Mouse (Mus musculus): ENCODE measurements at regions not wholly inside any gene's neighbourhood (a gene's known extent, or its start where the extent isn't known, plus 50 kb on each side); places are given as distances from the start of the nearest gene placed in this dataset.

DNA sequence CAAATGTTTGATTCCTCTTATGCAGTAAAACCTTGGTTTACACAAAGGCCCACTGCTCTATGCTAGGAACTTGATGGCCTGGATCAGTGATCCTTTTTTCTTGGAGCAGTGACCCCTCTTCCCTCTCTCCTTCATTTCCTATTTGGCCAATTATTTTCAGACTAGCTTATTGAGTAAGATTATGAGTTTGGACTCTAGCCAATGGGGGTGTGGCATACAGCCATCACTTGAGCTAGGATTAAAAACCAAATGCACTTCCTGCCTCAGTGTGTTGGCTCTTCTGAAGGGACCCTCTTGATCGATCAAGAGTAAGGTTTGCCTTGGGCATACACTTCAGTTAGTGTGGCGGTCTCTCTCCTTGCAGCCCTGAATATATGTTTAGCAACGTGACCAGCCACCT, 1172.6 kb upstream of the Gulo start:
- DNase-seq, result no peak

DNA sequence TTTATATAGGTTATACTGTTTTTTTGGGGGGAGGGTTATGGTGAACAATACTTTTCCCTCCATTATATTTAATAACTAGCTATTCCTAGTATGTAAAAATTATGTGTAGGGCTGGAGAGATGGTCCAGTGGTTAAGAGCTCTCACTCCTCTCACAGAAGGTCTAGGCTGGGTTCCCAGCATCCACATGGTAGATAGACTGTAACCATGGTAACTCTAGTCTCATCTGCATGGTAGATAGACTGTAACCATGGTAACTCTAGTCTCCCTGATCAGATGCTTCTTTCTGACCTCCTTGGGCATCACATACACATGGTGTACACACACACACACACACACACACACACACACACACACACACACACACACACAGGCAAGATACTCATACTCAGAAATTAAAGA, 1170.5 kb upstream of the Gulo start:
- DNase-seq, result no peak

DNA sequence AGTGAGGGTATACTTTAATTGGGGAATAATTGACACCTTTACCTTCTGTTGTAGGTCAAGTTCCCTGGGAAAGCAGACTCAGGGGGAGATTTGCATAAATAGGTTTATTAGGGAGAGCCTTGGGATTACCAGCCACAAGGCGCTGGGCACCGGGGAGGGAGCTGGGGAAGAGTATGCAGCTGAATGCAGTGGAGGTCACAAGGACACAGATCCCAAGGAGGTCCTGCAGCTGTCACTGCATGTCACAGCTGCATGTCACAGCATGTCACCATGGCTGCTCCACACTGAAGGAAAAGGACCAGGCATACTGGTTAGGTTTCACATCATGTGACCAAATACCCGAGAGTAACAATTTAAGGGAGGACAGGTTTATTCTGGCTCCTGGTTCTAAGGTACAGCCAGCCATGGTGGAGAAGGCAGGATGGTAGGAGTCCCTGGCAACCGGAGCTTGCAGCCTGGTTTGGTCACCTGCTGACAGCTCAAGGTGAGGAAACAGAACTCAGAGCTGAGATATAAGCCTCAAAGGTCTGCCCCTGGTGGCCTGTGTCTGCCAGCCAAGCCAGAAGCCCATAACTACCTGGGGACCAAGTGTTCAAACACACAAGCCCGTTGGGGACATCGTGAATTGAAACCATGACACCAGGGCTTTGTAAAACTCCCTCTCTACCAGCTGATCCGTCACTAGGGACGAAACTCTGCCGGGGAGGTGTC, 1169.5 kb upstream of the Gulo start:
- no peak for DNase-seq

DNA sequence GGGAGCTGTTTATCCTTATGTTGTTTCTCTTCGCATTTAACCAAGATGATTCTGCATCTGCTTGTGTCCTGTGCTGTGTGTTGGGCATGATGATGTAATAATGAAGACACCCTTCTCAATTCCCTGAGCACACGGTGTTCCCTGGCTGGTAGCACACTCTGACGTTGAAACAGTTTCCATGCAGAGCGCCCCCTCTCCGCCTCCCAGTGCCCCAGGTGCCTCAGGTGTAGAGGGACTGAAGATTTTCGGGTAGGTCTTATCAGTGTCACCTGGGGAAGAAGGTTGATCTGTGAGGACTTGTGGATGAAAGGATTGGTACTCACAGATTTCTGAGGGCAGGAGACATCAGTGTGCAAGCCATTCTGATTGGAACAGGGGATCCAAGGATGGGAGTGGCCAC, 1167.7 kb upstream of the Gulo start:
- DNase-seq, result no peak

DNA sequence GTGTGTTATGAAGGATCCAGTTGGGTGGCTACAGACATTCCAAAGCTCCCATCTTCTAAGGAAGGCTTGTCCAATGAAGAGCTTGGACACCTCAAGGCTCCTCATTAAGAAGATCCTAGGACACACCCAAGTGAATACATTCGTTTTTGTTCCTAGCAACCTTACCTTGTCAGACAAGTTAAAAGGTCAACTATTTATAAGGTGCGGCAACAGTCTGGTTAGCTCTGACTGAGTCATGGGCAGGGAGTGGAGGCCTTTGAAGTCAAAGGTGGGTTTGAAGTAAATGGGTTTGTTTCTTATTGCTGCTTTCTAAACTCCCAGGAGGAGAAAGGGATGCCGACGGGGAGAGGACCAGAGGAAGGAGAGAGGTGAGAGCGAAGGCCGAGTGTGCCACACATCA, 1167.1 kb upstream of the Gulo start:
- DNase-seq, result no peak

DNA sequence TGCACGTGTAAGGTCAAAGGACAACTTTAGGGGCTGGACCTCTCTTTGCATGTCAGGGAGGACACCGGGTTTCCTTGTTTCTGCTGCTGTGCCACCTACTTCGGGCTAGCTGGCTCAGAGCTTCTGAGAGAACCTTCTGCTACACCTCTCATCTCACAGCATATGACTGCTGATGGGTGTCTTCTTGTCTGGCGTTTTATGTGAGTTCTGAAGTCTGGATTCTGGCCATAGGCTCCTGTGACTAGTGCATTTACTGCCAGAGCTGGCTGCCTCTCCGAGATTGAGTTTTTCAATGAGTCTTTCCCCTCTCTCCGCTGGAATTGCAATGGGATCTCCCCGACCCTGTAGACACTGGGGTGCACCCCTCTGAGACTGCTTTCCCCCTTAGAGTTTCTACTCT, 1165.9 kb upstream of the Gulo start:
- DNase-seq, result no peak

DNA sequence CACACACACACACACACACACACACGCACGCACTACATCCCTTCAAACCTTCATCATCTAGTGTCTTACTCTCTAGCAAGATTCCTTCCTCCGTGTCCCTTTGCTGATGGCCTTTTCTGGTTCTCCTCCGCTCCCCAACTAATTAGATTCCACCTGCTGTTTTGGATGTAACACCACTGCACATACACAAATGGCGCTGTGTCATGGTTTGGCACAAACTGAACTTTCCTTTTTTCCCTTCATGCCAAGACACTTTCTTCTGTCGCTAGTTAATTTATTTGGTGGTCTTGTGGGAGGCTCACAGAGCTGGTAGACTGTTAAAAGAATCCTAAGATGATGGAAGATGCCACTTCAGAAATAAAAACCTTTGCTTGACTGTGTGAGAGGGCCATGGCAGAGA, 1161.8 kb upstream of the Gulo start:
- DNase-seq, result no peak

DNA sequence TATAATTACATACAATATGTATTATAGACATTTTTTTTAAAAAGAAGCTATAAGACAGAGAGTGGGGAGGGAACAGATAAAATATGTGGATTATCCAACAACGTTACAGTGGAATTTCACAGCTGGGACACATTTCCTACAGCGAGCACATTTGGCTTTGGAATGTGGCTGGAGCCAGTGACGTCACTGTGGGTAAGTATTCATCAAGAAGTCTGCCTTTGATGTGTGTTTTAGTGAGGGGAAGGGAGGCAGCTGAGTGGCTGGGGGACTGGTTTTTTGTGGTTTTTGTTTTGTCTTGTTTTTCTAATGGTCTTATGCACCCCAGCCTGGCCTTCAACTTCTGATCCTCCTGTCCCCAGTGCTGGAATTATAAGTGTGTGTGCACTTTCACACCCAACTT, 1161.2 kb upstream of the Gulo start:
- no peak for DNase-seq

DNA sequence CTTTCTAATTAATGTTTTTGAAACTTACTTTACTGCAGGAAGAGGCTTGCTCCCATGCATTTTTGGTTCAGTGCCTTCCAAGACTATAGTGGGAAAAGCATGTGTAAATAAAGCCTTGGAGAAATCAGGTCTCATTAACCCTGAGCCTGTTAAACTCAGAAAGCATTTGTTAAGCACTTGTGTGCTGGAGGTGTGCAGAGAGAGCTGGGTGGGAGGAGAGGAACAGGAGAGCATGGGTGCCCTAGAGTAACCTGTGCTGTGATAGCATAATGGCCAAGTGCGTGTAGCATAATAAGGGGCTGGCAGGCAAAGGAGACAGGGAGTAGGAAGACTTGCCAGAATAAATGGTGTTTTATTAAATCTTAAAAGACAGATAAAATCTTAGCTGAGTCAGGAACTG, 1160.2 kb upstream of the Gulo start:
- no peak for DNase-seq

DNA sequence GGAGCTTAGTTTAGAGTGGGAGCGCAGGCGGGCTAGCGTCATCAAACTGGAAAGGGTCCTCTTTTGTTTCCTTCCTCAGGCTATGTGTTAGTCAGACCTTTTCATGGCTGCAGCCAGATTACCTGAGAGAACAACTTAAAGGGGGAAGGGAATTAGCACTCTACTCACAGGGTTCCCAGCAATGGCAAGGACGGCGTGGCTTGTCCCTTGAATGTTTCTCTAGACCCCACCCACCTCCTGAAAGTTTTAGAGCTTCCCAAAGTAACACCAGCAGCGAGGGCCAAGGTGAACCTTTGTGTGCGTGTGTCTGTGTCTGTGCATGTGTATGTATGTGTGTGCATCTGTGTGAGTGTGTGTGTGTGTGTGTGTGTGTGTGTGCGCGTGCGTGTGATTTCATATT, 1151.0 kb upstream of the Gulo start:
- no peak for DNase-seq

DNA sequence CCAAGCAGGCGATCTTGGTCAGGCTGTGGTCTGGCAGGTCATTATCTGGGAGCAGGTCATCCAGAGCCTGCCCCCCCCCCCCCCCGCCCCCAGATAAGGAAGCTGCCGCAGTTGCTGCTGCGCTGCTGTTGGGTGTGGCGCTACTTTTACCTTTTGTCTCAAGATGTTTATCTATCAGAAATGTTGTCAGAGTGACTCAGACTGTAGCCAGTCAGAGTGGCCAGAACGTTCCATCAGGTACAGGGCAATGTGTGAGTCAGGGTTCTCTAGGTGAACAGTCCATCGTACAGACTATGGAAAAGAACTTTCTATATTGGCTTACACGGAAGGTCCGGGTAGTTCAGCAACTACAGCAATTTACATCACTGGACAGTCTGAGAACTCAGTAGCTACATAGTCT, 1149.9 kb upstream of the Gulo start:
- no peak for DNase-seq

DNA sequence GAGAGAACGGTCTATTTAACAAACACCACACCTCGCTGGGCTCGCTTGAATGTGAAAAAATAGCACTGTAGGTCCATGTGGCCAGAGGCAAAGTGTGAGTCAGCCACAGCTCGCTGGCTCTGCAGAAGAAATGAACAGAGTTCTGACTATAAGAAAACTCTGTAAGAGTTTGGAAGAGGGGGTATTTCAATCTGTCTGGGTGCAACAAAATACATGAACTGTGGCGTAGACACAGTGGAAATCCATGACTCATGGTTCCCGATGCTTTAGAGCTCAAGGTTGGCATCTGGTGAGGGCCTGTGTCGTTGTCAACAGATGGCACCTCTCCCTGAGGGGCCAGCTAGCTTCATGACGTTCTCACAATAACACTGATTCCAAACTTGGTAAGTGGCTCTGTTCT, 1147.4 kb upstream of the Gulo start:
- DNase-seq, result peak; percentile 4 to 11

DNA sequence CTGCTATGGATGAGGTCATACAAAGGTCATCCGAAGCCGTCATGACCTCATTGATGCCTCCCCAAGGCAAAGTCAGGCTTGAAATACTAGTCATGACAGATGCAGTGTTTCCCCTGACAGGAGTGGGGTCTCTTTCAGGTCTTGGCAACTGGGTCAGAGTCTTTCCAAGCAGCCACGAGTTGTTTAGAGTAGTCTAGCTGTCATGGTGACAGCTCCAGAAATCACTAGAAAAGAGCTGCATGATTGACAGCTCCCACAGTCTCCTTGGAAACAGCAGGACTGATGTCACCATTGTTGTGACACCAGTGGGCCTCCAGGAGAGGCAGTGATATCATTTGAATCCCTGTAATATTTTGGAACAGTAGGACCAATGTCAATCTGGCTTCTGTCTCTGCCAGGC, 1144.6 kb upstream of the Gulo start:
- DNase-seq, result no peak

DNA sequence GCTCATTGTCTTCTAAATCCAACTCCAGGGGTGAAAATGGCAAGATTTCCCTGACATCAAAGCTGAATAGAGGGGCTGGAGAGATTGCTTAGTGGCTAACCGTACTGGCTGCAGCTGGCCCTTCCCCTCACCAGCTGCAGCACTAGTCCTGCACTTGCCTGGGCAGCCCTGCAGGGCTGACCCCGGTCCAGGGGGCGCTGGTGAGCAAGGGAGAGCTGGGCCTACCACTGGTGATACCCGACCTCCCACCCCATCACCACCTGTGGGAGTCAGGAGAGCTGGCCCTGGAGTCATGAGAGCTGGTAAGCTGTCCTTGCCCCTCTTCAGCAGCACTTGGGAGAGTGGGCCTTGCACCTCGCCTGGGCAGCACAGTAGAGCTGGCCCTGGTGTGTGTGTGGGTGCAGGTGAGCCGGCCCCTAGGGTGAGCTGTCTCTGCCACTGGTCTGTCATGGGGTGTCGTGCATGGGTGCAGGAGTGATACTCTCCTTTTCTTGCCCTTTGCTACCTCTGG, 1141.0 kb upstream of the Gulo start:
- no peak for DNase-seq

DNA sequence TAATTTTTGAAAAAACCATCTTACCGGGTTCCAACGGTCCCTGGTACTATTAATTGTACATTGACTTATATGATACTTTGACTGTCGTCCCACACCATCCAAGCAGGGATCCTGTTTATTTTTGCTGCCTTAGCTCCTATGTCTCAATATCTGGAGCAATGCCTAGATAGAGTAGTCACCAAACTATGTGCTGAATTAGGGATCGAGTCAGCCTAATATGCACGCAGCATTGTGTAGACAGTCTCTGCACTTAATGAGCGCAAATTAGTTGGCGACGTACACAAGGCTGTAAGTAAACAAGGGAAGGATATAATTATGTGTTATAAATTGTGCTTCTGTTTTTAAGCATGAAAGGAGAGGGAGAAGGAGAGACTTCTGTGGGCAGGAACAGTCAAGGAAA, 1140.1 kb upstream of the Gulo start:
- DNase-seq, result no peak

DNA sequence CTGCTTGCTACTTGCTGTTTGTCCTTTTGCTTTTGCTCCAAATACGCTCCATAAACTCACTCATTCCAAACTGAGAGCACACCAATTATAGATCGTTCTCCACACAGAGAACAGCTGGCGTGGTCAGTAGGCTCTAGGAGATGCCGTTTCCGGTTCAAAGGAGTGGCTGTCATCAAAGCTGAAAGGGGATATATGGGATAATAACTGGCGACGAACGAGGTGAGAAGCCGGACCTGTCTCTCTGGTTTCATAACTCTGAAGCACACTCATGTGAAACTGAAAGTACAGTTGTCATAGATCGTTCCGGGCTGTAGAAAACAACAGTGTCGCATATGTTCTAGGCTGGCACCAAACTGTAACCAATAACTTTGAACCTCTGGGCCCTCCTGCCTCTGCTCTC, 1137.6 kb upstream of the Gulo start:
- DNase-seq, result no peak

DNA sequence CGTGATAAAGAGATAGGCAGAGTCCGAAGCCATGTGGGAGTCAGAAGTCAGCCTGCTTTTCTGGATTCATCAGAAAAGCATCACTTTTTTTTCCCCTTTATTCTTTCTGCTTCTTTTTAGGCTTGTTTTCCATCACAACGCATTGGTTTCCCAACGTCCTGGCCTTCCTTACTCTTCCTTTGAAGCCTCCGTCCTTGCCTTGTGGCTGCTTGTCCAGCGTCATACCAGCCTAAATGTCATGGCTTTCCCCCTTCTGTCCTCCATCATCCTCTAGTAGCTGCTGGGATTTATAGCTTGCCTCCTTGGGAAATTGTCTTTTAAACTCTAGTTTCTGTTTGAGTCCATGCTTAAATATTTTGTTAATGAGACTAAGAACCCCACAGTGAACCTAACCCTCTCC, 1136.0 kb upstream of the Gulo start:
- no peak for DNase-seq

DNA sequence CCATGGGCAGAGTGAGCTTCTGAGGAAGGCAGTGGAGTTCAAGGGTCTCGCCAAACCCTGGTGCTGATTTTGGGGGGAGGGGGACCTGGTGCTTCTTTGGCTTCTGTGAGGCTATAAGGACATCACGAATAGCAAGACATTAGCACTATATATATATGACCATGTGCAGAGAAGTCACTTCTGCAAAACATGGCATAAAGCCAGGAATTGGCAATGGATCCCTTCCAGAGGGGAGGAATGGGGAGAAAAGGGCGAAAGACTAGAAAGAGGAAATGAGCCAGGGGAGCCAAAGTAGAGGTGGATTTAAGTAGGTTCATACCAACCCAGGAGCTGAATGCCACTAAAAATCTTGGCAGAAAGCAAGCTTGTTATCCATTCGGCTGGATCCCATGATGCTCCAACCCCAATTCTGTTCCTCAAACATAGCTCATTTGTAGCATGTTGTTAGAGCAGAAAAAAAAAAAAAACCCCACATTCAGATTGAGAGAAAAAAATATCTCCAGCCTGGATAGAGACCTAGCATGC, 1135.5 kb upstream of the Gulo start:
- no peak for DNase-seq

DNA sequence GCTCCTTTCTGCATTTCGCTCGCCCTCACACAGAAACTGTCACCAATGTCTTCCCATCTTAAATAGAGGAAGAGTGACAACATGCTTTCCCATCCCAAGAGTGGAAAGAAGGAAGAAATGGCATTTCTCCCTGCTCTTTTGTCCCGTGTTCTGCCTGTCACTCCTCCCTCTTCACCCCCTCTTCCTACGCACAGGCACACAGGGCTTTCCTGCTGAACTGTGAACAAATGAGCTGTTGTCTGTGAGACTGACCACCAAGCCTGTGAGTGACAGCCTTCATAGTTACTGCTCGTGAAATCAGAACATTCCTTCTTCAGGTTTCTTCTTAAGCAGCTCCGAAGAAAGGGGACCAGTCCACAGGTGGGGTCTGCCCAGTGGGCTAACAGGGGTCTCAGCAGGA, 1134.8 kb upstream of the Gulo start:
- no peak for DNase-seq

DNA sequence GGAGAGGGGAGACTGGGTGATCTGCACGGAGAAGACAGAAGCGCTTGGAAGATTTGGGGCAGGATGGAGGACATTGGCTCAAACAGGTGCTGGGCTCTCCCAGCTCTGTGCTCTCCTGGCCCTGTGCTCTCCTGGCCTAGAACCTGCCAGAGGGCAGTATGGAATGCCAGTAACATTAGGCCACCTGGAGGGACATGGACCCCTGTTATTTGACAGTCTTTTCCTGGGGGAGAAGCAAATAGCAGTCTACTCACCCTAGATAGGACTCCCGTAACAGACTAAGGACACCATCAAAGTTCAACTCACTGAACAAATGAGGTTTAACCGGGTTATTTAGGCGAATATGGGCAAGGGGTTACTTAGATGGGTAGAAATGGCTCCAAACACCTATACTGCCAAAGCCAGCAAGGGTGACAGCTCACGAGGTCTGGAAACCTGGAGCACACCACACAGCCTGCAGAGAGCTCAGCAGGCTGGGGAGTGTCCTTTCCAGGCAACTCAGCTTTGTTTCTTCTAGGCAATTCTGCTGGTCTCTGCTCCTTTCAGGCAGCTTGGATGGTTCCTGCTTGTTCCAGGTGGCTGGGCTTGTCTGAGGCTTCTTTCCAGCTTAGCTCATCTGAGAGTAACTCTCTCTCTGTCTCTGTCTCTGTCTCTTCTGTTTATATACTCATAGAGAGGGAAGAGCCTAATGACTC, 1133.7 kb upstream of the Gulo start:
- no peak for DNase-seq

DNA sequence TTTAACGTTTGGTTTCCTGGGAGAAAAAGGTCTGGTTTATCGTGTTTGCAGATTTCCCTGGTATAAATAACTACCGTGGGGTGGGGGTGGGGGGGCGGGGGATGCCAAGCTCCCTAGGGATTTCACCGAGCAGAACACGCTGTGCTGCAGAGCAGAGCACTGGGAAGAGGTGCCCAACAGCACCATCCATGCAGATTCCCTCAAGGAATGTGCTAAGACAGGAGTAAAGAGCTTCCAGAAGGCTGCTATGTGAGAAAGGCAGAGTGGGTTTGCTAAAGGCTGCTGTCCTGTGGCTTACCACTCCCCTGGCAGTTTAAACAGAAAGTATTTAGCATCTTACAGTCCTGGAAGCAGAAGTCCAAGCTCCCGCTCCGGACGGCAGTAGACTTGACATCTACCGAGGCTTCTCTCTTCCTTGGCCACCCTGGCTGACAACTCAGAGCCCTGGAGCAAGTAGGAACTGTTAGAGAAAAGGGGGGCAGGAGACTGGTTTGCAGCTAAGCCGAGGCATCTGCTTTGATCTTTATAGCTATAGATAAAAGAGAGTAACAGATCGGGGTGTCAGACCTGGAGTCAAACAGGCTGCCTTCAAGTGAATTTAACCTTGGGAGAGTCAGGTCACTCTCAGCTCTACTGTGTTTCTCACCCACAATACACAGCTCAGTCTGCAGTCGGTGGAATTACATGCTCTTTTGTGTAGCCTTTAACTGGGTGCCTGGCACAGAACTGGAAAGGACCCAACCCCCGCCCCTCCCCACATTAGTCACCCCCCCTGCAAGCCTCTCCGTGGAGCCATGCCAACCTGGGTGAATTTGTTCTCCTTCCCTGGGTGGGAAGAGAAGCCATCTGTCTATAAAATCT, 1132.8 kb upstream of the Gulo start:
- no peak for DNase-seq

DNA sequence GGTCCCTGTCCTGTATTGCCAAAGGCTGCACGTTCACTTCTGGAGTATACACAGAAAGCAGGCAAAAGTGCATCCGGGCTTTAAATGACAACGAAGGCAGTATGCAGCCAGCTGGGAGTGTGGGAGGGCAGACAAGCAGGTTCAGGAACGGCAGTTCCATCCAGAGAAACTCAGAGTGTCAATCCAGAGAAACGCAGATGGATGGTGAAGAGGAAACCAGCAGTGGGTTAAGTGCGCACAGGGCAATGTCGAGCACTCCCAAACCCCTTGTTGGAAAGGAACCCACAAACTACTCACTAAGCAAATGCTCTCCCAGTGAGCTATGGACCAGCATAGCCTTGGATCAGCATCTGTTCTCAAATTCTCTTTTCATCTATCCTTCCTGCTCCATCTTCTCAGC, 1132.1 kb upstream of the Gulo start:
- DNase-seq, result no peak

DNA sequence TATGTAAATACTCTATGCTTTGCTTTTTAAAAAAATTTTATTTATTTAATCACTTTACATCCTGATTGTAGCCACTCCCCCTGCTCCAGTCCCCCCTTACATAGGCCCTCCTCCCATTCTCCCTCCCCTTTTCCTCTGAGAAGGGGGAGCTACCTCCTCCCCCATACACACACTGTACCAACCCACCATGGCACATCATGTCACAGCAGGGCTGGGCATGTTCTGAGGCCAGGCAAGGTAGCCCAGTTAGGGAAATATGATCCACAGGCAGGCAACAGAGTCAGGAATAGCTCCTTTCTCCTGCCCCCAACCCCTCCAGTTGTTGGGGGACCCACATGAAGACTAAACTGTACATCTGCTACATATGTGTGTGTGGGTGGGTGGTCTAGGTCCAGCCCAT, 1130.7 kb upstream of the Gulo start:
- DNase-seq, result no peak

DNA sequence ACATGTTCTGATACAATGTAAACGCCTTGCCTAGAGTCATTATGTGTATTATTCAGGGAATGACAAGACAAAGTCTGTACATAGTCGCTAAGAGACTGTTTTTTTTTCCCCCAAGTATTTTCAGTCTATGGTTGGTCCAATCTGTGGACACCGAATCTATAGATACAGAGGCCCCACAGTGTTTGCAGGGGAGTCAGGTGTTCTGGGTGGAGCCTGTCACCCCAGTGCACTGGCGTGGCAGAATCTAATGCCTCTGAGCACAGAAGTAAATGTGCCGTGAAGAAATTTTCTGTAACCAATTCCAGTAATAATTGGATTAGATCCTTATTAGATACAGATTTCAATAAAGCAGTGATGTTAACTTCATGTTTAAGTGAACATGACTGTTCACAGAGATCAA, 1130.1 kb upstream of the Gulo start:
- no peak for DNase-seq

All from kidney, adult 8-10 months (tissue).